Mouse (Mus musculus) CD4-positive, CD25-positive, alpha-beta regulatory T cell, adult 2 months (primary cell): Measurements from ENCODE around the gene Scube1.

Experiments used
- DNase-seq: peaks from one replicate; pipeline ENCODE4 v3.0.0-alpha.2; 2012; ENCODE audit warnings: low read depth, low spot score

Scube1 gene

GRCm38 (mm10) chr15:83724886-83725269 is at the start of gene Scube1:
Gene Scube1, minus strand, starts transcription at chr15:83725021.
- DNase-seq, result peak; percentile 25

GRCm38 (mm10) chr15:83772953-83773352 is 48.1 kb upstream of the Scube1 start:
- no peak for DNase-seq

GRCm38 (mm10) chr15:83772460-83772859 is 47.6 kb upstream of the Scube1 start:
- DNase-seq, result no peak

GRCm38 (mm10) chr15:83771346-83772053 is 46.7 kb upstream of the Scube1 start:
- DNase-seq, result no peak

GRCm38 (mm10) chr15:83765388-83766029 is 40.7 kb upstream of the Scube1 start:
- DNase-seq, result no peak

GRCm38 (mm10) chr15:83761512-83761911 is 36.7 kb upstream of the Scube1 start:
- no peak for DNase-seq

GRCm38 (mm10) chr15:83760683-83761082 is 35.9 kb upstream of the Scube1 start:
- DNase-seq, result peak; percentile 46

- no peak for DNase-seq
Observed at GRCm38 (mm10) chr15:83758958-83759357, 34.1 kb upstream of the Scube1 start.

- DNase-seq, result peak; percentile 33
Observed at GRCm38 (mm10) chr15:83756742-83757141, 31.9 kb upstream of the Scube1 start.

- DNase-seq, result no peak
Observed at GRCm38 (mm10) chr15:83749436-83749835, 24.6 kb upstream of the Scube1 start.

- DNase-seq, result no peak
Observed at GRCm38 (mm10) chr15:83748986-83749385, 24.2 kb upstream of the Scube1 start.

- no peak for DNase-seq
Observed at GRCm38 (mm10) chr15:83746311-83746710, 21.5 kb upstream of the Scube1 start.

- no peak for DNase-seq
Observed at GRCm38 (mm10) chr15:83742018-83742417, 17.2 kb upstream of the Scube1 start.

- DNase-seq, result no peak
Observed at GRCm38 (mm10) chr15:83740676-83741422, 16.0 kb upstream of the Scube1 start.

- DNase-seq, result peak; percentile 39
Observed at GRCm38 (mm10) chr15:83727626-83728025, 2.8 kb upstream of the Scube1 start.

GRCm38 (mm10) chr15:83726741-83727140 is 1.9 kb upstream of the Scube1 start:
- no peak for DNase-seq

- no peak for DNase-seq
Observed at GRCm38 (mm10) chr15:83725556-83726200, 857 bp upstream of the Scube1 start.

GRCm38 (mm10) chr15:83724160-83724885 is 498 bp downstream of the Scube1 start:
- DNase-seq, result no peak

GRCm38 (mm10) chr15:83715582-83716228 is 9.1 kb downstream of the Scube1 start:
- no peak for DNase-seq

- DNase-seq, result no peak
Observed at GRCm38 (mm10) chr15:83712798-83713197, 12.0 kb downstream of the Scube1 start.

- DNase-seq, result no peak
Observed at GRCm38 (mm10) chr15:83712361-83712760, 12.5 kb downstream of the Scube1 start.
